Mouse (Mus musculus): ENCODE measurements around the gene Tex10. TPM values are rescaled to one million over a fixed set of nuclear protein-coding genes. Genes with fewer than 3 reads are reported as not detected.

Tex10 gene
- 67.3 and 68.0 TPM in 2 replicates for polyA plus RNA-seq (2016; fragmentation: Nextera tagmentation; extraction: Ambion mirVana)

DNA sequence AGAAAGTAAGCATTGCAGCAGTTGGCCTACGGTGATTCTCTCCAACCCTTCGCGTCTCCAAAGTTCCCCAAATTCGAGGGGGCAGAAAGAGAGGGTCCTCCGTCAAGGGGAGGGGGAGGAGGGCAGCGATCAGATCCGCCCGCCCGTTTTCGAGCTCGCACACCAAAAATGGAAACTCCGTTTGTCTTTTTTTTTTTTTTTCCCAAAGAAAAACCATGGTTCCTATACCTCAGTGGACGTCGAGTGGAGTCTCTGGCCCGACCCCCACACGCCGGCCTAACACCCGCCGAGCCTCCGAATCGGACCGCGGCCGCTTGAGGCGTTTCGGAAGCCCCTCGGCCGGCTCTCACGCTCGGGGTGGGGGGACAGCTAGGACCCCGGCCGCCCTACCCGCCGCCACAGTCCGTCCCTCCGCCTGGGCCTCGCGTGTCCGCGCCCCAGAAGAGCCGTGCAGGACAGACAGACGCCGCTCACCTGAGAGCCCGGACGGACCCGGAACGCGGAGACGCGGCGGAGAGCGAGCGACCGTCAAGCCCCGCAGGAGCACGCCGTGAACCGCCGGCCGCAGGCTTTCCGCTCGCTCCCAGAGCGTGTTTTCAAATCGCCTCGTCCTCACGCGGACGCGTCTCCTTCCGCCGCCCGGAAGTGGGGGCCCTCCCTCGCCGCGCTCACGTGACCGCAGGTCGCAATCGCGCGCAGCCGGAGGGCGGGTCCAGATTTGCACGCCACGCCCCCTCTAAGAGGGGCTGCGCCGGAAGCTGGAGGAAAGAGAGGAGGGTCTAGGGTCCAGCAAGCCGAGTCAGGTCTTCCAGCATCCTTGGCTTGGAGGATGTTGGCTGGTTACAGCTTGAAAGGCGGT, at the start of gene Tex10:
Gene Tex10, minus strand, starts transcription at position 668 of the 859 bp plus-strand sequence.
- peak; percentile 95 for DNase-seq (ENCODE audit: low spot score)
- WGBS = under 1% methylated on average over 89 of the region's 89 CpGs
- peaks cover 17% of the 10 kb centered on the region for H3K4me1 ChIP-seq
- peaks cover 17% of the 10 kb centered on the region for H3K36me3 ChIP-seq
- H3K27ac ChIP-seq (replicated peaks) = peak within 1 kb of the TSS; percentile 96
- 0 out of 2 replicates have a peak, but pooled peaks cover under 1% of the 10 kb centered on the region for H3K9me3 ChIP-seq (replicated peaks)
- no peaks in the 10 kb centered on the region for H3K27me3 ChIP-seq (ENCODE audit: low read depth, poor library complexity, severe bottlenecking)
- peak within 1 kb of the TSS; percentile 98 for H3K4me3 ChIP-seq

DNA sequence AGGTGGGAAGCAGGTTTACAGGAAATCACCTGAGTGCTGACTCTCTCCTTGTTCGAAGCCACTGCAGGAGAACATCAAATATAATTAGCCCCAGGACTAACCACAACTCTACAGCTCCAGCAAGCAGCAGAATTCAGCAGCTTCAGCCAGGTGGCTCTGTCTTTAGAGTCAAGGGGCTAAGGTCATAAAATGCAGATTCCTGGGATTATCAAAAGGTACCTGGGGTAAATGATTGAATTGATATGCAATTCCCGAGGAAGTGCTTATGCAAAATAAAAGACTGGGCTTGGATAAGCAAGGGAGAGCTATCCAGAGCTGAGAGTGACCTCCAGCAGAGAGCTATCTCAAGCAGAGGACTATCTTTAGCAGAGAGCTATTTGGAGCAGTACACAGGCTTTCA, 37.6 kb upstream of the Tex10 start:
- peaks cover 18% of the 10 kb centered on the region; the same call in 1 of the 2 replicates for H3K9me3 ChIP-seq (replicated peaks)
- DNase-seq (ENCODE audit: low spot score) = no peak
- H3K36me3 ChIP-seq = no peaks in the 10 kb centered on the region
- WGBS = 76% methylated on average over 2 of the region's 2 CpGs
- H3K4me1 ChIP-seq = no peaks in the 10 kb centered on the region
- no peak overlapping the region for H3K4me3 ChIP-seq
- H3K27ac ChIP-seq (replicated peaks) = no peak overlapping the region
- no peaks in the 10 kb centered on the region for H3K27me3 ChIP-seq (ENCODE audit: low read depth, poor library complexity, severe bottlenecking)

DNA sequence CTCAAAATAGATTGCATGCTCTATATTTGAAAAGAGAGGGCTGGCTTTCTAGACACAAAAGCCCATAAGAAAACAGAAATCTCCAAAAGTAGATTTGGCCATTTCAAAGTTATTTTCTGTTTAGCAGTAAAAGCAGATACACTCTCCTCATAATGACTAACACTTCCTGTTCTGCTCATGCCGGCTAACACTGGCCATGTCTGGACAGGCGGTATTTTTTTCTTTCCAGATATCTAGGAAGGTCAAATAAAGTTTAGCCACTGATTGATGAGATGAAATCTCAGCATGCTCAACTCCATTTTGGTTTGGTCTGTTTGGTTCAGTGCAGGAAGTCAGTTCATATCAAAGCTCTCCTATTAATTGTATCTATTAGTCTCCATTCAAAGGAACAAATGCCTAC, 19.3 kb upstream of the Tex10 start:
- peaks cover 8% of the 10 kb centered on the region for H3K4me1 ChIP-seq
- H3K27ac ChIP-seq (replicated peaks) = no peak overlapping the region
- no peak overlapping the region for H3K4me3 ChIP-seq
- no peak for DNase-seq (ENCODE audit: low spot score)
- H3K36me3 ChIP-seq = no peaks in the 10 kb centered on the region
- no peaks in the 10 kb centered on the region for H3K27me3 ChIP-seq (ENCODE audit: low read depth, poor library complexity, severe bottlenecking)
- WGBS = 99% methylated on average over 2 of the region's 2 CpGs
- no peaks in the 10 kb centered on the region for H3K9me3 ChIP-seq (replicated peaks)

DNA sequence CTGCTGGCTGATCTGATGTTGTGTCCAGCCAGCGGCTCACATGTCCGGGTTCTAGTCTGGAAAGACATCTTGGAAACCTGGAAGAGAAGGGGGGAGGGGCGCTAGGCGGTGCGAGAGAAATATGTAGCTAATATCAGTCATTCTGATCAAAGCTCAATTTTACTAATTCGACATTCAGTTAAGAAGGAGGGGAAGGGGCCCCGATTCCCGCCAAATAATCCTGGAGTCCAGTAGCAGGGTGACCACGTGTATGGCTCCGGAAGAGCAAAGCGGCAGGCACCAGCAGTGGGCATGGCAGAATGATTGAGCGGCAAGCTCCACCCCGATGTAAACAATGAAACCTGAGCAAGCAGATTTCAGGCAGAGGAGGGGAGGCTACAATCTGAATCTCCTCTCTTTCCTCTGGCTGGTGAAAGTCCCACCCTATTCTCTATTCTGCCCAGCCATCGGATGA, 18.1 kb upstream of the Tex10 start:
- no peaks in the 10 kb centered on the region for H3K36me3 ChIP-seq
- no peaks in the 10 kb centered on the region for H3K9me3 ChIP-seq (replicated peaks)
- peak; percentile 51 for DNase-seq (ENCODE audit: low spot score)
- peaks cover 8% of the 10 kb centered on the region for H3K4me1 ChIP-seq
- WGBS = 14% methylated on average over 14 of the region's 14 CpGs
- peak overlapping the region; percentile 48 for H3K4me3 ChIP-seq
- H3K27me3 ChIP-seq (ENCODE audit: low read depth, poor library complexity, severe bottlenecking) = no peaks in the 10 kb centered on the region
- H3K27ac ChIP-seq (replicated peaks) = peak overlapping the region; percentile 68

DNA sequence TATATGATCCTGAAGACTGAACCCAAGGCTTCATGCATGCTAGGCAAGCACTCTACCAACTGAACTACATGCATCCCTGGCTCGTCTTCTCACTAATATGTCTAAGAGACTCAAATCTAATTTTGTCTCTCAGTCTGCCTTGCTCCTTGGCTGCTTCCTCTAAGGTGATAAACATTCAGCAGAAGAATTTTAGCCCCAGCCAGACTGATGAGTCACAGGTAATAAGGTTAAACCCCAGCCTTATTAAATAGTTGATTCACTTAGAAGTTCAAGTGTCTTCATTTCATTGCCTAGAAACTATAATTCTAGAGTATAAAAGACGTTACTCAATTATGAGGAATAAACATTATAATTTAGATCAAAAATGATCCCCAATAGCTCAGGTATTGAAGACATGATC, 15.7 kb upstream of the Tex10 start:
- peaks cover 8% of the 10 kb centered on the region for H3K4me1 ChIP-seq
- H3K27me3 ChIP-seq (ENCODE audit: low read depth, poor library complexity, severe bottlenecking) = no peaks in the 10 kb centered on the region
- H3K4me3 ChIP-seq = no peak overlapping the region
- no peaks in the 10 kb centered on the region for H3K9me3 ChIP-seq (replicated peaks)
- no peak overlapping the region for H3K27ac ChIP-seq (replicated peaks)
- no peak for DNase-seq (ENCODE audit: low spot score)
- WGBS = 87% methylated on average over 2 of the region's 2 CpGs
- H3K36me3 ChIP-seq = no peaks in the 10 kb centered on the region

DNA sequence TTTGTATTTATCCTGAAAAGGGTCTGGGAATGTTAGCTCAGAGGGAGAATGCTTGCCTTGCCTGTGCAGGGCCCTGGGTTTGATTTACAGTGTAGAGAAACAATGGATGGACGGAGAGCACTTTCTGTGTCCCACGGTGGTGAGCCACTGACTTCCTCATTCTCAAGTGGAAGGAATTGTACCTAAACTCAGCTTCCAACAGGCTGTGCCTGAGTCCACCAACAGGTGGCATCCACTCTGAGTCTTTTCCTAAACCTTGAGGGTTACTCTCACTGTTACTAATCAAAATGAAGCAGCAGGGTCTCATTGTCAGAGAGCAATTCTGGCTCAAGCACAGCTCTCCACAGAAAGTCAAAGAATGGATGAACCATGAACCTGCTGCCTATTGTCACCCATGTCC, 8.0 kb upstream of the Tex10 start:
- DNase-seq (ENCODE audit: low spot score) = peak; percentile 20
- Histone ChIP-seq H3K4me3 (no peak overlapping the region), H3K9me3 (replicated peaks) (peaks cover 12% of the 10 kb centered on the region; the same call in 1 of the 2 replicates), H3K27me3 (ENCODE audit: low read depth, poor library complexity, severe bottlenecking) (no peaks in the 10 kb centered on the region), H3K27ac (replicated peaks) (no peak overlapping the region), H3K4me1 (no peaks in the 10 kb centered on the region), H3K36me3 (no peaks in the 10 kb centered on the region)
- WGBS = 62% methylated on average over 2 of the region's 2 CpGs

DNA sequence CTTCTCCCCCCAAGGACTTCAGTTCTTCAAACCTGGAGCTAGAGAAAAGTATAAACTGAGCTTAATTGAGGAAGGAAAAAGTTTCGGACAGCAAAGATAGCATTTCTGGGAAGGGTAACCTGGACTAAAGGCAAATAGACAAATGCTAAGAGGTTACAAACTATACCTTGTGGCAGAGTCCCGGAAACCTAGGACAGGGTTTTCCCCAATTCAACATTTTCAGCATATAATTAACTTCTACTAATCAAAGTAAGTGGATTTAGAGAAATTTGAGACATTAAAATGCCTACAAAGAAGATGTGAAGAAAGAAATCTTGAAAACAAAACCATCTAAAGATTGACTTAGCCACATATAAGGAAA, 372 bp upstream of the Tex10 start:
- H3K27ac ChIP-seq (replicated peaks) = peak overlapping the region; percentile 96
- no peak for DNase-seq (ENCODE audit: low spot score)

DNA sequence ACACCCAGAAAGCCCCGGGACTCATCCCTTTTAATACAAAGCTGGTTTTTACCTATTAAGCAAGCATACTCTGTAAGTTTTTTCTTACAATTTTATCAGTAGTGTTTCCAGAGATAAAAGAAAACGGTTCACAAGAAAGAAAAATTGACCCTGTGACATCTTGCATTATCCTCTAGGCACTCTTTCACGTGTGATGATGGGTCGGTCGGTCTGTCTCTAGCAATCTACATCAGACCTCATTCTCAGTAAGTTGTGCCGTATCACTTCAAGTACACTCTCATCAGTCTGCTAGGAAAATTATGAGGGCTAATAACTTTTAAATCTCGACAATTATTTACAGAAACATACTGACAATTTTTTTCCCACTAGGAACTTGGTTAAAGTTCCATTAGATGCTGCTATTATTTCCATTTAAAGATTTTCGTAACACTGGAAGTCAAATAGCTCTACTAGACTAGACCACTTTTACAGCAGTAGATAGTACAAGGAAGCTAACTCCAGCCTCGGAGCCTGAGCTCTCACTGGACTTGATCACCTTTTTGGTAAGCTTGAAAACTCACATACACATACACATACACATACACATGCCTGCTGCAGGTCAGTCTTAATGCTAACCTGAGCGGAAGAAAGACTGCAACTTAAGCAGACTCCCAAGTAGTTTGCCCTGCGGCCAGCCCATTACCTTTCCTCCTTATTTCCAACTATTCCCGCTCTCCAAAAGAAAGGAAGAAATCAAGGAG, 1.0 kb downstream of the Tex10 start:
- no peaks in the 10 kb centered on the region for H3K9me3 ChIP-seq (replicated peaks)
- 28% methylated on average over 12 of the region's 12 CpGs for WGBS
- peak overlapping the region; percentile 96 for H3K27ac ChIP-seq (replicated peaks)
- peaks cover 17% of the 10 kb centered on the region for H3K4me1 ChIP-seq
- H3K4me3 ChIP-seq = peak overlapping the region; percentile 98
- no peaks in the 10 kb centered on the region for H3K27me3 ChIP-seq (ENCODE audit: low read depth, poor library complexity, severe bottlenecking)
- DNase-seq (ENCODE audit: low spot score) = no peak
- peaks cover 25% of the 10 kb centered on the region for H3K36me3 ChIP-seq

More for the DNA sequence above, 372 bp upstream of the Tex10 start:
- peaks cover 17% of the 10 kb centered on the region for H3K4me1 ChIP-seq
- no peaks in the 10 kb centered on the region for H3K27me3 ChIP-seq (ENCODE audit: low read depth, poor library complexity, severe bottlenecking)
- peaks cover 11% of the 10 kb centered on the region for H3K36me3 ChIP-seq
- peak overlapping the region; percentile 98 for H3K4me3 ChIP-seq
- H3K9me3 ChIP-seq (replicated peaks) = peaks cover 6% of the 10 kb centered on the region; the same call in 1 of the 2 replicates
- whole genome bisulfite sequencing = 91% methylated on average over 2 of the region's 2 CpGs

DNA sequence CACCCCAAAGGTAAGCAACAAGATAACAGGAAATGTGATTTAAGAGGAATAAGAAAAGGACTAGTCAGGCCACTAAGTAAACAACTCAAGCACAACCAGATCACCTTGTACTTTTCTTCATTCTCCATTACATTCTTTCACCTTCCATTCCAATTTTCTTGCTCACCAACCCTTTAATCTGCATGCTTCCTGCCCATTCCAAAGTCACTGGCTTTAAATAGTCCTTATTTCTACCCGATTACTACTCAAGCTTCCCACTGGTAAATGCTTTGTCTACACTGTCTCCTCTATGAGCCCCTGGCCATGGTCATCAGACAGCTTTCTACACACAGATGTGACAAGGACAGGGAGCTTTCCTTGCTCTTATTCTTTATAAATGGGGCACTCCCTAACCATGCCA, 2.3 kb downstream of the Tex10 start:
- peak overlapping the region; percentile 98; the same call in 1 of the 2 replicates for H3K4me3 ChIP-seq
- DNase-seq (ENCODE audit: low spot score) = no peak

DNA sequence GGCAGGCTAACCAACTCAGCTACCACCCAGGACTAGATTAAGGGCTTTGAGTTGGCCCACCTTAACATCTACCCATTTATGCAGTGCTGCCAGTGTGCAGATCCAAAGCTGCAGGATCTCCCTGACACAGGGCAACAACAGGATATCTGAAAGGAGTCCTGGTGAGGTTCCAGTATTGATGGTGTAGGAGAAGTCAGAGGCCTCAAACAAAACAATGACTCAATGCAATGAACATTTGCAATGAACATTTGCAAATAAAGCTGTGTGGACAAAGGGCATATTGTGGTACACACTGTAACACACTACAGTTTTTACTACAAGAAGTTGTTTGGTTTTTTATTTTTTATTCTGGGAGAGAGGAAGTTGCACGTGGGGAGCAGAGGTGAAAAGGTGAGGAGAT, 12.2 kb downstream of the Tex10 start:
- 95% methylated on average over 1 of the region's 1 CpGs for WGBS
- DNase-seq (ENCODE audit: low spot score) = no peak
- no peaks in the 10 kb centered on the region for H3K27me3 ChIP-seq (ENCODE audit: low read depth, poor library complexity, severe bottlenecking)
- H3K36me3 ChIP-seq = peaks cover 86% of the 10 kb centered on the region
- H3K4me3 ChIP-seq = no peak overlapping the region
- H3K27ac ChIP-seq (replicated peaks) = no peak overlapping the region
- no peaks in the 10 kb centered on the region for H3K4me1 ChIP-seq
- no peaks in the 10 kb centered on the region for H3K9me3 ChIP-seq (replicated peaks)

More for the DNA sequence above, 2.3 kb downstream of the Tex10 start:
- Histone ChIP-seq H3K27ac (replicated peaks) (no peak overlapping the region), H3K4me1 (peaks cover 17% of the 10 kb centered on the region), H3K9me3 (replicated peaks) (no peaks in the 10 kb centered on the region), H3K36me3 (peaks cover 37% of the 10 kb centered on the region), H3K27me3 (ENCODE audit: low read depth, poor library complexity, severe bottlenecking) (no peaks in the 10 kb centered on the region)
- WGBS = 75% methylated on average over 1 of the region's 1 CpGs

DNA sequence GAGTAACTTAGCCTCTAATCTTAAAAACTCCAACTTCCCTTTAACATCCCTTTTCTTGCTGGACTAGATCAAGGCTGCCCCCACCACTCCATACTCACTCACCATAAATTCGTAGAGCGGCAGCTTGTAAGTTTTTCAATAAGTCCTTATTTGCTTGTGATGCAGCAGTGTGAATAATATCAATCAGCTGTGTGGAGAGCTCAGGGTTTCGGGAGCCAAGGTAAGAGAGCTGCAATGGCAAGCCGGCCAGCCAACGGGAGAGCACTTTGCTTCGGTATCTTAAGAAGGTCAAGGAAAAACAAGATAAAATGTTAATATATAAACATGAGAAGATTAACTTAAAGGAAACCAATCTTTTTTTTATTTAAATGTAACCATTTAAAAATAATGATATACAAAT, 14.8 kb downstream of the Tex10 start:
- H3K36me3 ChIP-seq = peaks cover 97% of the 10 kb centered on the region
- H3K9me3 ChIP-seq (replicated peaks) = no peaks in the 10 kb centered on the region
- no peaks in the 10 kb centered on the region for H3K4me1 ChIP-seq
- no peak for DNase-seq (ENCODE audit: low spot score)
- no peak overlapping the region for H3K4me3 ChIP-seq
- H3K27me3 ChIP-seq (ENCODE audit: low read depth, poor library complexity, severe bottlenecking) = no peaks in the 10 kb centered on the region
- H3K27ac ChIP-seq (replicated peaks) = no peak overlapping the region
- 97% methylated on average over 6 of the region's 6 CpGs for WGBS

DNA sequence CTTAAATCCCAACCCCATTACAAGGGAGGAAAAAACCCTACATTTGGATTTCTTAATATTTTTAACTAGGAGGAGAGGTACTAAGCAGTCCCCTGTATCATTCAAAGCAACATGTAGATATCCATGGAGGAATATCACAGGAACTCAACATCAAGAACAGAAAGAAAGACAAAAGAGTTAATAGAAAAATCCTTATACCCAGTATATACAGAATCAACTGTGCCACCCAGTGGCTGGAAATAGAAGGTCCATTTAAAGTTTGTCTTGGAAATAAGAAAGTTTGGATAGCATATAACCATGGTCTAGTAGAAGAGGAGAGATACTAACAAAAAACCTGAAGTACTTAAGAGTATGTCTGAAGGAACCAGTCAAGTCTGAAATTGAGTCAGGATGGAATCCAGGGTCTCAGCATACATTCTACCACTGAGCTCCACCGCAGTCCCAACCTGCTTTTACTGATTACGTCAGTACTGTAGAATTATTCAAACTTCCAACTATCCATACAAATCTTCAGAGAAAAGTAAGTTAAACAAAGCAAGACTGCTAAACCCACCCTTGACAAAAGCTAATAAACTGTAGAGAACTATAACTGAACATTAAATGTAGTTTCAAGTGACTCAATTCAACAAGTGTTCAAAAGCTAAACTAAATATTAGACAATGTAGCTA, 19.0 kb downstream of the Tex10 start:
- Histone ChIP-seq H3K4me3 (no peak overlapping the region), H3K27ac (replicated peaks) (no peak overlapping the region), H3K36me3 (peaks cover 98% of the 10 kb centered on the region), H3K27me3 (ENCODE audit: low read depth, poor library complexity, severe bottlenecking) (no peaks in the 10 kb centered on the region), H3K4me1 (no peaks in the 10 kb centered on the region), H3K9me3 (replicated peaks) (no peaks in the 10 kb centered on the region)
- DNase-seq (ENCODE audit: low spot score) = no peak
- WGBS = 95% methylated on average over 2 of the region's 2 CpGs

Measured in midbrain, embryonic 10.5 days (tissue).